Mouse (Mus musculus): ENCODE measurements around the gene Gm20661. TPM values are rescaled to one million over a fixed set of nuclear protein-coding genes. Genes with fewer than 3 reads are reported as not detected.

Gene Gm20661
- polyA plus RNA-seq, 1 experiment: 0.10 TPM

- TF ChIP-seq GATA1 (IDR thresholded peaks at IDR 0.05; ENCODE audit: low read length): no peak
These were observed 598 bp downstream of the Gm20661 start for GRCm38 (mm10) chr9:107983421-107983890.

GRCm38 (mm10) chr9:107984052-107984753 is 1.3 kb downstream of the Gm20661 start:
- TF ChIP-seq GATA1 (IDR thresholded peaks at IDR 0.05; ENCODE audit: low read length): no peak

GRCm38 (mm10) chr9:107984754-107985055 is 1.8 kb downstream of the Gm20661 start:
- no peak for TF ChIP-seq GATA1 (IDR thresholded peaks at IDR 0.05; ENCODE audit: low read length)

- TF ChIP-seq GATA1 (IDR thresholded peaks at IDR 0.05; ENCODE audit: low read length): no peak
These were observed 2.6 kb downstream of the Gm20661 start, which contains the start of gene Inka1 for GRCm38 (mm10) chr9:107985131-107986119. Gene Inka1, minus strand, starts transcription at chr9:107985879.

- TF ChIP-seq GATA1 (IDR thresholded peaks at IDR 0.05; ENCODE audit: low read length): no peak
These were observed 3.5 kb downstream of the Gm20661 start for GRCm38 (mm10) chr9:107986376-107986775.

- no peak for TF ChIP-seq GATA1 (IDR thresholded peaks at IDR 0.05; ENCODE audit: low read length)
These were observed 5.1 kb downstream of the Gm20661 start for GRCm38 (mm10) chr9:107987950-107988349.

- no peak for TF ChIP-seq GATA1 (IDR thresholded peaks at IDR 0.05; ENCODE audit: low read length)
These were observed 9.3 kb downstream of the Gm20661 start, which contains the start of gene Cdhr4 for GRCm38 (mm10) chr9:107992197-107992596. Gene Cdhr4, plus strand, starts transcription at chr9:107992497.

GRCm38 (mm10) chr9:107993013-107993412 is 10.2 kb downstream of the Gm20661 start:
- TF ChIP-seq GATA1 (IDR thresholded peaks at IDR 0.05; ENCODE audit: low read length): no peak

- no peak for TF ChIP-seq GATA1 (IDR thresholded peaks at IDR 0.05; ENCODE audit: low read length)
These were observed 11.6 kb downstream of the Gm20661 start for GRCm38 (mm10) chr9:107994464-107994863.

- TF ChIP-seq GATA1 (IDR thresholded peaks at IDR 0.05; ENCODE audit: low read length): no peak
These were observed 12.7 kb downstream of the Gm20661 start for GRCm38 (mm10) chr9:107995513-107995912.

GRCm38 (mm10) chr9:107996049-107996448 is 13.2 kb downstream of the Gm20661 start, which contains the start of gene Gm20662:
Gene Gm20662, plus strand, starts transcription at chr9:107996349.
- TF ChIP-seq GATA1 (IDR thresholded peaks at IDR 0.05; ENCODE audit: low read length): no peak

- no peak for TF ChIP-seq GATA1 (IDR thresholded peaks at IDR 0.05; ENCODE audit: low read length)
These were observed 19.3 kb downstream of the Gm20661 start, which contains the start of gene Ip6k1 for GRCm38 (mm10) chr9:108001922-108002770. Gene Ip6k1, plus strand, starts transcription at chr9:108002501.

- no peak for TF ChIP-seq GATA1 (IDR thresholded peaks at IDR 0.05; ENCODE audit: low read length)
These were observed 20.1 kb downstream of the Gm20661 start for GRCm38 (mm10) chr9:108002778-108003530.

- no peak for TF ChIP-seq GATA1 (IDR thresholded peaks at IDR 0.05; ENCODE audit: low read length)
These were observed 20.7 kb downstream of the Gm20661 start for GRCm38 (mm10) chr9:108003531-108003890.
